Mouse (Mus musculus) cortical plate, adult 2 months (tissue): ENCODE results near the gene Gm6358.

Experiments used
- CTCF ChIP-seq: fragments of 200-500 bp; IDR thresholded peaks from 2 replicates; pipeline ENCODE4 v1.5.1; 2011; ENCODE audit warnings: mild to moderate bottlenecking, control low read depth, low read length; ENCODE audit not compliant: insufficient read depth; ENCODE audit errors: extremely low read depth
- POLR2A ChIP-seq: fragments of 200-500 bp; IDR thresholded peaks from 2 replicates; pipeline ENCODE4 v1.6.1; 2011; ENCODE audit warnings: mild to moderate bottlenecking, low read length, control low read depth; ENCODE audit not compliant: insufficient read depth; ENCODE audit errors: extremely low read depth

- no peak for TF ChIP-seq CTCF
- TF ChIP-seq POLR2A = no peak
Measured at GRCm38 (mm10) chr16:89140551-89140950, at the start of gene Gm6358.
